Mouse (Mus musculus) heart, embryonic 12.5 days (tissue): ENCODE data around the gene Lrrc10b. TPM values are rescaled to one million over a fixed set of nuclear protein-coding genes. Genes with fewer than 3 reads are reported as not detected.

Experiments used
- ATAC-seq: fragments of 200-750 bp; cut with Nextera tagmentation; 2 replicates; pipeline ENCODE4 v1.8.0; 2017; ENCODE audit warnings: moderate TSS enrichment, moderate library complexity; ENCODE audit not compliant: insufficient number of reproducible peaks, low FRiP score
- H3K27ac ChIP-seq: fragments of 300-500 bp; sonication (generic); 2 replicates; pipeline ENCODE4 v1.5.1; 2016; ENCODE audit warnings: mild to moderate bottlenecking, moderate library complexity; ENCODE audit not compliant: poor library complexity, severe bottlenecking
- H3K27me3 ChIP-seq: fragments of 300-500 bp; sonication (generic); replicated peaks from 2 replicates; pipeline ENCODE4 v1.6.1; 2016; ENCODE audit warnings: mild to moderate bottlenecking, moderate library complexity
- H3K36me3 ChIP-seq: fragments of 300-500 bp; sonication (generic); 2 replicates; pipeline ENCODE4 v1.6.1; 2016; ENCODE audit warnings: mild to moderate bottlenecking, moderate library complexity
- H3K4me1 ChIP-seq: fragments of 300-500 bp; sonication (generic); replicated peaks from 2 replicates; pipeline ENCODE4 v1.6.1; 2016; ENCODE audit warnings: mild to moderate bottlenecking
- H3K4me2 ChIP-seq: fragments of 300-500 bp; sonication (generic); 2 replicates; pipeline ENCODE4 v1.6.1; 2016; ENCODE audit warnings: mild to moderate bottlenecking, moderate library complexity
- H3K4me3 ChIP-seq: fragments of 300-500 bp; sonication (generic); 2 replicates; pipeline ENCODE4 v1.5.1; 2016; ENCODE audit warnings: mild to moderate bottlenecking
- H3K9ac ChIP-seq: fragments of 300-500 bp; sonication (generic); 2 replicates; pipeline ENCODE4 v1.6.1; 2016; ENCODE audit warnings: mild to moderate bottlenecking, moderate library complexity
- H3K9me3 ChIP-seq: fragments of 300-500 bp; sonication (generic); replicated peaks from 2 replicates; pipeline ENCODE4 v1.6.1; 2016; ENCODE audit warnings: mild to moderate bottlenecking, moderate library complexity
- WGBS: fragments of 180-500 bp; shearing (Covaris S2); methylation state at CpG from one replicate; pipeline ENCODE4 v1.1.7; 2016; 5-methylcytosine and 5-hydroxymethylcytosine counted together
- polyA plus RNA-seq: library from polyadenylated mRNA; unstranded; fragments of >200 nt; fragmentation: Nextera tagmentation; extraction: Ambion mirVana; gene quantifications from 2 replicates; pipeline ENCODE4 v1.2.1, GENCODE M21; 2016

Lrrc10b gene
- polyA plus RNA-seq, 1 experiment from 2014 or later, result 0.26 TPM

DNA sequence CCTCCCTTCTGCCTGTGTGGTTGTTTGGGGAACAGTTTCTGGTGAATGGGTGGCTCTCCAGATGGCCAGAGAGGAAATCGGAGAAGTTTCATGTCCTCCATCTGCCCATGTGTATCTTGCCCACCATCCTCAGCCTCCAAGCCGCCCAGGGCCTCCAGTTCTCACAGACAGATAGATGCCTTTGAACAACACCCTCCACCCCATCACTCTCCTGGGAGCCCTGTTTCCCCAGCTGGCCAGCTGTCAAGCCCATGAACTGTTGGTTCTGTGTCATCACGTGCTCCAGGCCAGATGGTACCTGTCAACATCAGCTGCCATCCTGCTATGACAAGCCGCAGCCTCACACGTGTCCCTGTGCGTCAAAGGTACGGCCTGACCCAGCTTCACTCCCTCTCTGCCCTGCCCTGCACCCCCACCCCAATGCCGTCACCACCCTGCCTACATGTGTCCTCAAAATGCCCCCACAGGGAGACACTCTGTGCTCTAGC lies 11.9 kb upstream of the Lrrc10b start:
- ATAC-seq, result no peak; the same call in 1 of the 2 replicates
- H3K27ac ChIP-seq, result no peak overlapping the region
- no peaks in the 10 kb centered on the region for H3K9me3 ChIP-seq
- H3K36me3 ChIP-seq, result no peaks in the 10 kb centered on the region
- H3K4me1 ChIP-seq, result peaks cover 6% of the 10 kb centered on the region; the same call in 1 of the 2 replicates
- no peak overlapping the region for H3K4me3 ChIP-seq
- H3K4me2 ChIP-seq, result no peak overlapping the region
- WGBS, result 33% methylated on average over 8 of the region's 8 CpGs
- H3K27me3 ChIP-seq, result peaks cover 71% of the 10 kb centered on the region
- no peak overlapping the region for H3K9ac ChIP-seq

- WGBS, result 39% methylated on average over 4 of the region's 4 CpGs
- H3K36me3 ChIP-seq, result no peaks in the 10 kb centered on the region
- no peak overlapping the region for H3K9ac ChIP-seq
- H3K4me2 ChIP-seq, result no peak overlapping the region
- H3K4me3 ChIP-seq, result no peak overlapping the region
- H3K9me3 ChIP-seq, result no peaks in the 10 kb centered on the region
- no peak overlapping the region for H3K27ac ChIP-seq
- ATAC-seq, result no peak
- peaks cover 91% of the 10 kb centered on the region for H3K27me3 ChIP-seq
- H3K4me1 ChIP-seq, result peaks cover 10% of the 10 kb centered on the region; the same call in 1 of the 2 replicates
These were observed 7.2 kb upstream of the Lrrc10b start for GRCm38 (mm10) chr19:10464427-10464826.

DNA sequence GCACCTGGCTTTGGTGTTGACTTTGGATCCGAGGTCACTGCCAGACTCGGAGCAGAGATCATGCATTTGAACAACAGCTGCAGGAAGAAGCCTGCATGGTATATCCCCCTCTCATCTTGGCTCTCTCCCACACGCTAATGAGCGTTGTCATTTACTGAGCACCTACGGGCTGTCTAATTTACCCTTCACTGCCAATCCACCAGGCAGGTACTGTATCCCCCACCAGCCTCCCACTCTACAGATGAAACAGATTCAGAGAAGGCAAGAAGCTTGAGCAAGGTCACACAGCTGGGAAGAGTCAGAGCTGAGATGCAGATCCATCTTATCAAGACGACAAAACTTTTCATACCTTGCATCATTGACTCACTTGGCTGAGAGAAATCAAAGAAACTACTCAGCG lies 4.3 kb upstream of the Lrrc10b start:
- Histone ChIP-seq H3K36me3 (no peaks in the 10 kb centered on the region), H3K4me3 (no peak overlapping the region), H3K27me3 (peaks cover 95% of the 10 kb centered on the region), H3K4me1 (peaks cover 16% of the 10 kb centered on the region; the same call in 1 of the 2 replicates), H3K4me2 (no peak overlapping the region), H3K9me3 (no peaks in the 10 kb centered on the region), H3K9ac (no peak overlapping the region), H3K27ac (no peak overlapping the region)
- WGBS, result 36% methylated on average over 7 of the region's 7 CpGs
- no peak for ATAC-seq

- H3K4me1 ChIP-seq, result peaks cover 16% of the 10 kb centered on the region; the same call in 1 of the 2 replicates
- 35% methylated on average over 11 of the region's 11 CpGs for WGBS
- no peak for ATAC-seq
- H3K27ac ChIP-seq, result no peak overlapping the region
- no peak overlapping the region for H3K9ac ChIP-seq
- H3K4me2 ChIP-seq, result no peak overlapping the region
- no peaks in the 10 kb centered on the region for H3K36me3 ChIP-seq
- no peaks in the 10 kb centered on the region for H3K9me3 ChIP-seq
- H3K27me3 ChIP-seq, result peaks cover 97% of the 10 kb centered on the region
- no peak overlapping the region for H3K4me3 ChIP-seq
These were observed 2.6 kb upstream of the Lrrc10b start for GRCm38 (mm10) chr19:10459907-10460306.

DNA sequence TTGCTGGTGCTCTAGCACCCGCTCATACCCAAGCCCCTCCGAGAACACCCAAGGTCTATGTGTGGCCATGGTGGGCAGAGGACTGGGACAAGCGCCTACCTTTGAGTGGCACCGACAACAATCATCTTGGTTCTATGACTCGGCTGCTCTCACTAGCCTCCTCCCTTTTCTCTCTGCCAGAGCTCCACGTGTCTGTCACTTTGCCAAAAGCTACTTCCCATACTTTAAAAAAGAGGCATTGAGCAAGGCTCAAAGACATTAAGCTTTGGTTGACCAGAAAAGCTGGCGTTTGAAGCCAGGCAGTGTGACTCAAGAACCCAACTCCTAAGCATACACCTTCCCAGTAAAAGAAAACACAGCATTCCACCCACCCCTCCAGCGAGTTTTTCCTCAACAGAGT lies 823 bp upstream of the Lrrc10b start:
- H3K36me3 ChIP-seq, result no peaks in the 10 kb centered on the region
- peaks cover 100% of the 10 kb centered on the region for H3K27me3 ChIP-seq
- H3K4me2 ChIP-seq, result peak overlapping the region; percentile 68
- H3K4me1 ChIP-seq, result peaks cover 16% of the 10 kb centered on the region; the same call in 1 of the 2 replicates
- no peak overlapping the region for H3K9ac ChIP-seq
- peak overlapping the region; percentile 48; the same call in 1 of the 2 replicates for H3K4me3 ChIP-seq
- no peak for ATAC-seq
- no peaks in the 10 kb centered on the region for H3K9me3 ChIP-seq
- no peak overlapping the region for H3K27ac ChIP-seq
- WGBS, result 21% methylated on average over 8 of the region's 8 CpGs

DNA sequence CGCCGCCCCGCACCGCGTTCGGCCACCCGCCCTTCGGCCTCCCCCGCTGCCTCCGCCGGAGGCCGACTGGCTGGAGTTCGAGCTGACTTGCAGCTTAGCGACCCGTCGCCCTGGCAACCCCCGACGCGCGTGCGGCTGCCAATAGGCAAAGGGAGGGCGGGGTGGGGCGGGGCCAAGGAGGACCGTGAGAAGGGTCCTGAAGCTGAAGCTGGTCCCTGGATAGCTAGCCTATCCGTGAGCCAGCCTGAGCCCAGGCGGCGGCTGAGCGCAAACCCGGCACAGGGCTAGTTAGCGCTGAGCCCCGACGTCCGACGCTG lies 169 bp upstream of the Lrrc10b start:
- Histone ChIP-seq H3K9me3 (no peaks in the 10 kb centered on the region), H3K9ac (no peak overlapping the region), H3K27ac (no peak overlapping the region), H3K4me3 (peak overlapping the region; percentile 48), H3K4me2 (peak overlapping the region; percentile 68), H3K36me3 (no peaks in the 10 kb centered on the region), H3K4me1 (peaks cover 14% of the 10 kb centered on the region; the same call in 1 of the 2 replicates), H3K27me3 (peaks cover 100% of the 10 kb centered on the region)
- ATAC-seq, result peak; percentile 72
- WGBS, result under 1% methylated on average over 34 of the region's 34 CpGs

- Histone ChIP-seq H3K27me3 (peaks cover 98% of the 10 kb centered on the region), H3K36me3 (no peaks in the 10 kb centered on the region), H3K4me2 (no peak overlapping the region), H3K9ac (no peak overlapping the region), H3K4me1 (peaks cover 11% of the 10 kb centered on the region; the same call in 1 of the 2 replicates), H3K27ac (no peak overlapping the region), H3K9me3 (no peaks in the 10 kb centered on the region), H3K4me3 (no peak overlapping the region)
- no peak for ATAC-seq
- WGBS, result 65% methylated on average over 3 of the region's 3 CpGs
These were observed 1.9 kb downstream of the Lrrc10b start for GRCm38 (mm10) chr19:10455437-10455806.

DNA sequence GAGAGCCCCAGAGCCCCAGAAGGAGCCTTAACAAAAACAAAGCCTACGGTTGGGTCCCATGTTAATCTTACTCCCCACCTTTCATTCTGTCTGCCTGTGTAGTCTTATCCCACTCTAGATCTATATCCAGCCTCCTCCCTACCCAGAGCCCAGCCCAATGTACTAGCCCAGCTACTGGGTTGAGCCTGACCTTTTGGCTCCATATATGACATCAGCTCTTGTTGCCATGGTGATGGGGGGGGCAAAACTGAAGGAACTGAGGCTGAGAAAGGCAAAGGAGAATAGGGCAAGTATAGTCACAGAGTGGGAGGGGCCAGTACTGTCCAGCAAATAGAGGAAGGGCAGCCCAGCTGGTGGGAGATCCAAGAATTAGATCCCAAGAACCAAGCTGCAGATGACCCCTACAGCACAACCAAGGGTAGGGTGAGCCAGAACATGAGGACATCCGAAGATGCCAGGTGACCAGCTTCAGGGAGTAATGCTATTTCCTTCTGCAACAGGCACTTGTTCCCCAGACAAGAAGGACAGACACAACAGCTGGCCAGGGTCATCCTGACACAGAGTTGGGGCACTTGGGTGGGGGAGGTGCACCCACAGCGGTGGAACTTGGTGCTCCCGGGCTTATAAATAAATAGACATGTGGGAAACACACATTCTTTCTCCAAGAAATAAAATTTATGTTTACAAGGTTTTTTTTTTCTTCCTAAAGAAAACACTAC lies 2.4 kb downstream of the Lrrc10b start:
- no peaks in the 10 kb centered on the region for H3K36me3 ChIP-seq
- H3K4me1 ChIP-seq, result peaks cover 11% of the 10 kb centered on the region; the same call in 1 of the 2 replicates
- H3K9me3 ChIP-seq, result no peaks in the 10 kb centered on the region
- 67% methylated on average over 4 of the region's 4 CpGs for WGBS
- H3K4me2 ChIP-seq, result no peak overlapping the region
- ATAC-seq, result no peak
- no peak overlapping the region for H3K9ac ChIP-seq
- no peak overlapping the region for H3K27ac ChIP-seq
- no peak overlapping the region for H3K4me3 ChIP-seq
- H3K27me3 ChIP-seq, result peaks cover 98% of the 10 kb centered on the region

- 1% methylated on average over 3 of the region's 3 CpGs for WGBS
- H3K27me3 ChIP-seq, result peaks cover 58% of the 10 kb centered on the region
- no peak for ATAC-seq
These were observed 7.6 kb downstream of the Lrrc10b start for GRCm38 (mm10) chr19:10449708-10450107.

GRCm38 (mm10) chr19:10449190-10449589 lies 8.1 kb downstream of the Lrrc10b start:
- no peak for ATAC-seq
- no peak overlapping the region for H3K9ac ChIP-seq
- 0 out of 2 replicates have a peak, but pooled peaks cover 2% of the 10 kb centered on the region for H3K4me1 ChIP-seq
- H3K27ac ChIP-seq, result no peak overlapping the region
- H3K4me3 ChIP-seq, result no peak overlapping the region
- H3K9me3 ChIP-seq, result no peaks in the 10 kb centered on the region
- H3K27me3 ChIP-seq, result peaks cover 55% of the 10 kb centered on the region
- H3K36me3 ChIP-seq, result no peaks in the 10 kb centered on the region
- H3K4me2 ChIP-seq, result no peak overlapping the region
- WGBS, result 40% methylated on average over 6 of the region's 6 CpGs

More at GRCm38 (mm10) chr19:10449708-10450107, 7.6 kb downstream of the Lrrc10b start:
- H3K9ac ChIP-seq, result no peak overlapping the region
- H3K4me1 ChIP-seq, result 0 out of 2 replicates have a peak, but pooled peaks cover 2% of the 10 kb centered on the region
- H3K36me3 ChIP-seq, result no peaks in the 10 kb centered on the region
- H3K4me2 ChIP-seq, result no peak overlapping the region
- H3K27ac ChIP-seq, result no peak overlapping the region
- no peak overlapping the region for H3K4me3 ChIP-seq
- H3K9me3 ChIP-seq, result no peaks in the 10 kb centered on the region

GRCm38 (mm10) chr19:10448275-10448674 lies 9.0 kb downstream of the Lrrc10b start:
- no peaks in the 10 kb centered on the region for H3K36me3 ChIP-seq
- H3K9me3 ChIP-seq, result no peaks in the 10 kb centered on the region
- WGBS, result 87% methylated on average over 7 of the region's 7 CpGs
- no peak overlapping the region for H3K4me2 ChIP-seq
- no peak overlapping the region for H3K4me3 ChIP-seq
- peaks cover 55% of the 10 kb centered on the region for H3K27me3 ChIP-seq
- 0 out of 2 replicates have a peak, but pooled peaks cover 2% of the 10 kb centered on the region for H3K4me1 ChIP-seq
- H3K9ac ChIP-seq, result no peak overlapping the region
- H3K27ac ChIP-seq, result no peak overlapping the region
- no peak for ATAC-seq
